In genomic region chr19:8944750-8945149, GRCm38 (mm10) we compare ENCODE assay signal across 8 mouse cellular contexts. TPM values are rescaled to one million over a fixed set of nuclear protein-coding genes. Genes with fewer than 3 reads are reported as not detected.
DNase-seq lines count a peak whose midpoint lies in the region; ATAC-seq and TF ChIP-seq lines count a peak whose summit lies in the region.

No protein-coding gene starts in this region.

- no peak for TF ChIP-seq CTCF in brain, embryonic 14.5 days (IDR thresholded peaks at IDR 0.05; ENCODE audit: borderline replicate concordance, extremely low read depth, insufficient read depth, insufficient read length)
- TF ChIP-seq CTCF in liver, embryonic 14.5 days (IDR thresholded peaks at IDR 0.05; ENCODE audit: low read depth) = no peak

- no peak overlapping the region; the same call in 1 of the 2 replicates for H3K27ac ChIP-seq in liver, embryonic 14.5 days
- no peak overlapping the region for H3K27ac ChIP-seq in neural tube, embryonic 13.5 days (replicated peaks)

- peak overlapping the region; percentile 78 for H3K4me2 ChIP-seq in liver, embryonic 14.5 days (ENCODE audit: low read depth)
- peak overlapping the region; percentile 77 for H3K4me2 ChIP-seq in neural tube, embryonic 13.5 days

- no peak for ATAC-seq in liver, embryonic 14.5 days (ENCODE audit: insufficient read depth)
- no peak for ATAC-seq in neural tube, embryonic 13.5 days (ENCODE audit: low read depth)
- no peak for ATAC-seq in monocyte, adult 5-6 weeks (replicated peaks; ENCODE audit: insufficient number of reproducible peaks, low FRiP score, low TSS enrichment, poor library complexity, severe bottlenecking)

- 18% methylated on average over 5 of the region's 5 CpGs for WGBS in liver, embryonic 14.5 days (ENCODE audit: insufficient replicate concordance)
- 40% methylated on average over 5 of the region's 5 CpGs for whole genome bisulfite sequencing in neural tube, embryonic 13.5 days

- peaks cover 49% of the 10 kb centered on the region for H3K36me3 ChIP-seq in liver, embryonic 14.5 days (replicated peaks; ENCODE audit: control insufficient read depth, insufficient read depth, low read depth)
- peaks cover 57% of the 10 kb centered on the region for H3K36me3 ChIP-seq in neural tube, embryonic 13.5 days

- peak; percentile 62 to 69 for DNase-seq in layer of hippocampus, postnatal 10 days (ENCODE audit: low spot score in 2 of 2)
- no peak for DNase-seq in layer of hippocampus, adult 8-10 months (ENCODE audit: low spot score in 2 of 2)
- DNase-seq in brain, embryonic 14.5 days (ENCODE audit: low read depth) = peak; percentile 81
- DNase-seq in gastrocnemius, postnatal 14 days = peak; percentile 82
- peak; percentile 82 for DNase-seq in induced T-regulatory cell, adult 2 months (ENCODE audit: low read depth)
- peak; percentile 59 to 71 (median 59) for DNase-seq in liver, embryonic 14.5 days (ENCODE audit: low read depth in 3 of 3, low spot score in 3 of 3)

- intact Hi-C loops in gastrocnemius, postnatal 14 days (cut with DNase I; ENCODE audit: low total_unique reads) = no loop called here

- H3K27me3 ChIP-seq in liver, embryonic 14.5 days (ENCODE audit: control insufficient read depth, insufficient read depth, low read length) = no peaks in the 10 kb centered on the region
- no peaks in the 10 kb centered on the region for H3K27me3 ChIP-seq in neural tube, embryonic 13.5 days

- H3K4me1 ChIP-seq in liver, embryonic 14.5 days (replicated peaks; ENCODE audit: control insufficient read depth in 2 of 2, insufficient read depth in 2 of 2, low read length in 1 of 2) = peaks cover 33 to 37% of the 10 kb centered on the region in 2 experiments
- peaks cover 44% of the 10 kb centered on the region for H3K4me1 ChIP-seq in neural tube, embryonic 13.5 days (replicated peaks)

- peak overlapping the region in 1 of 2 experiments; percentile 88; a peak in 3 of 4 replicates for H3K4me3 ChIP-seq in liver, embryonic 14.5 days (ENCODE audit: insufficient read depth in 1 of 2, low read depth in 2 of 2, low read length in 2 of 2)
- H3K4me3 ChIP-seq in neural tube, embryonic 13.5 days = peak overlapping the region; percentile 21

- no peaks in the 10 kb centered on the region for H3K9me3 ChIP-seq in liver, embryonic 14.5 days (ENCODE audit: control insufficient read depth, low read length)
- no peaks in the 10 kb centered on the region for H3K9me3 ChIP-seq in neural tube, embryonic 13.5 days

- no peak overlapping the region for H3K9ac ChIP-seq in liver, embryonic 14.5 days (replicated peaks)
- peak overlapping the region; percentile 55 for H3K9ac ChIP-seq in neural tube, embryonic 13.5 days

- TF ChIP-seq POLR2A in brain, embryonic 14.5 days (IDR thresholded peaks at IDR 0.05; ENCODE audit: borderline replicate concordance, extremely low read depth, insufficient read depth, insufficient read length, poor library complexity, severe bottlenecking) = no peak

- TF ChIP-seq EP300 in liver, embryonic 14.5 days (IDR thresholded peaks at IDR 0.05; ENCODE audit: low read depth) = no peak

RNA-seq across cellular contexts. Expression of gene Mta2, which starts 3.1 kb away (rescaled TPM):
- 10 to 100 TPM; 60.6 to 67.9 TPM for total RNA-seq in layer of hippocampus, postnatal 10 days (2021)
- total RNA-seq in layer of hippocampus, adult 8-10 months (2022) = 10 to 100 TPM; 53.7 to 66.5 (median 56.2) TPM
- 35.1 and 57.9 TPM in 2 replicates for polyA plus RNA-seq in brain, embryonic 14.5 days (2012; rRNA removed)
- total RNA-seq in gastrocnemius, postnatal 14 days (2021) = 10 to 100 TPM; 27.4 to 27.9 TPM
- 18.9 and 23.0 TPM in 2 replicates for polyA plus RNA-seq in liver, embryonic 14.5 days (2012; rRNA removed)
- 18.5 and 22.8 TPM in 2 replicates for polyA plus RNA-seq in liver, embryonic 14.5 days (2014; fragmentation: Nextera tagmentation; extraction: Ambion mirVana)
- 126 and 141 TPM in 2 replicates for polyA plus RNA-seq in neural tube, embryonic 13.5 days (2015; fragmentation: Nextera tagmentation; extraction: Ambion mirVana)
- 129 to 201 TPM (median 158 TPM) in 3 replicates for total RNA-seq in monocyte, adult 5-6 weeks (2017)

RNA-seq across cellular contexts. Expression of gene Tut1, which starts 8.9 kb away (rescaled TPM):
- total RNA-seq in layer of hippocampus, postnatal 10 days (2021) = 10 to 100 TPM; 15.6 to 16.2 TPM
- 10 to 100 TPM; 21.5 to 22.2 (median 21.9) TPM for total RNA-seq in layer of hippocampus, adult 8-10 months (2022)
- polyA plus RNA-seq in brain, embryonic 14.5 days (2012; rRNA removed) = 25.3 and 31.5 TPM in 2 replicates
- 1 to 10 TPM; 8.2 to 8.4 TPM for total RNA-seq in gastrocnemius, postnatal 14 days (2021)
- polyA plus RNA-seq in liver, embryonic 14.5 days (2012; rRNA removed) = 9.3 and 9.5 TPM in 2 replicates
- polyA plus RNA-seq in liver, embryonic 14.5 days (2014; fragmentation: Nextera tagmentation; extraction: Ambion mirVana) = 10.0 and 11.5 TPM in 2 replicates
- 29.2 and 30.1 TPM in 2 replicates for polyA plus RNA-seq in neural tube, embryonic 13.5 days (2015; fragmentation: Nextera tagmentation; extraction: Ambion mirVana)
- 14.8 to 16.9 TPM (median 16.7 TPM) in 3 replicates for total RNA-seq in monocyte, adult 5-6 weeks (2017)

RNA-seq across cellular contexts. Expression of gene Eml3, which starts 15.4 kb away (rescaled TPM):
- 10 to 100 TPM; 11.0 to 11.9 TPM for total RNA-seq in layer of hippocampus, postnatal 10 days (2021)
- total RNA-seq in layer of hippocampus, adult 8-10 months (2022) = 10 to 100 TPM; 14.1 to 17.4 (median 15.3) TPM
- polyA plus RNA-seq in brain, embryonic 14.5 days (2012; rRNA removed) = 14.7 and 17.5 TPM in 2 replicates
- 1 to 10 TPM; 8.6 to 8.9 TPM for total RNA-seq in gastrocnemius, postnatal 14 days (2021)
- 10.9 and 11.0 TPM in 2 replicates for polyA plus RNA-seq in liver, embryonic 14.5 days (2012; rRNA removed)
- polyA plus RNA-seq in liver, embryonic 14.5 days (2014; fragmentation: Nextera tagmentation; extraction: Ambion mirVana) = 5.6 and 7.8 TPM in 2 replicates
- 11.8 and 12.2 TPM in 2 replicates for polyA plus RNA-seq in neural tube, embryonic 13.5 days (2015; fragmentation: Nextera tagmentation; extraction: Ambion mirVana)
- total RNA-seq in monocyte, adult 5-6 weeks (2017) = 39.3 to 101 TPM (median 62.5 TPM) in 3 replicates

RNA-seq across cellular contexts. Expression of gene Rom1, which starts 15.6 kb away (rescaled TPM):
- 1 to 10 TPM; 2.3 to 2.4 TPM for total RNA-seq in layer of hippocampus, postnatal 10 days (2021)
- 1 to 10 TPM; 5.0 to 8.6 (median 6.4) TPM for total RNA-seq in layer of hippocampus, adult 8-10 months (2022)
- 2.4 and 2.5 TPM in 2 replicates for polyA plus RNA-seq in brain, embryonic 14.5 days (2012; rRNA removed)
- total RNA-seq in gastrocnemius, postnatal 14 days (2021) = 1 to 10 TPM; 4.9 to 6.0 TPM
- 2.6 and 2.8 TPM in 2 replicates for polyA plus RNA-seq in liver, embryonic 14.5 days (2012; rRNA removed)
- 1.4 and 1.8 TPM in 2 replicates for polyA plus RNA-seq in liver, embryonic 14.5 days (2014; fragmentation: Nextera tagmentation; extraction: Ambion mirVana)
- polyA plus RNA-seq in neural tube, embryonic 13.5 days (2015; fragmentation: Nextera tagmentation; extraction: Ambion mirVana) = 1.6 and 2.8 TPM in 2 replicates
- total RNA-seq in monocyte, adult 5-6 weeks (2017) = 2.1 to 7.6 TPM (median 3.6 TPM) in 3 replicates

RNA-seq across cellular contexts. Expression of gene Eef1g, which starts 22.1 kb away (rescaled TPM):
- 100 to 1,000 TPM; 283 to 287 TPM for total RNA-seq in layer of hippocampus, postnatal 10 days (2021)
- total RNA-seq in layer of hippocampus, adult 8-10 months (2022) = 100 to 1,000 TPM; 223 to 248 (median 236) TPM
- 371 and 527 TPM in 2 replicates for polyA plus RNA-seq in brain, embryonic 14.5 days (2012; rRNA removed)
- 100 to 1,000 TPM; 500 to 587 TPM for total RNA-seq in gastrocnemius, postnatal 14 days (2021)
- polyA plus RNA-seq in liver, embryonic 14.5 days (2012; rRNA removed) = 120 and 178 TPM in 2 replicates
- 183 and 201 TPM in 2 replicates for polyA plus RNA-seq in liver, embryonic 14.5 days (2014; fragmentation: Nextera tagmentation; extraction: Ambion mirVana)
- 323 and 328 TPM in 2 replicates for polyA plus RNA-seq in neural tube, embryonic 13.5 days (2015; fragmentation: Nextera tagmentation; extraction: Ambion mirVana)
- 313 to 352 TPM (median 341 TPM) in 3 replicates for total RNA-seq in monocyte, adult 5-6 weeks (2017)

Comparison
In these comparisons a context has a peak if more than half of its experiments do, and no peak if none do; other contexts are left out.
1. DNase-seq: peak in layer of hippocampus, postnatal 10 days (2 of 2), brain, embryonic 14.5 days (single experiment), gastrocnemius, postnatal 14 days (single experiment), induced T-regulatory cell, adult 2 months (single experiment) and liver, embryonic 14.5 days (3 of 3); none in layer of hippocampus, adult 8-10 months (0 of 2).